Mouse (Mus musculus): ENCODE results near the gene Ccdc97.

Ccdc97 gene

GRCm38 (mm10) chr7:25720760-25721159, 1.9 kb upstream of the Ccdc97 start:
- no peak for DNase-seq (ENCODE audit: low spot score)

- peak; percentile 72 for DNase-seq (ENCODE audit: low spot score)
These were observed 1.1 kb upstream of the Ccdc97 start for GRCm38 (mm10) chr7:25719761-25720610.

GRCm38 (mm10) chr7:25717478-25717877, 1.4 kb downstream of the Ccdc97 start:
- no peak for DNase-seq (ENCODE audit: low spot score)

DNA sequence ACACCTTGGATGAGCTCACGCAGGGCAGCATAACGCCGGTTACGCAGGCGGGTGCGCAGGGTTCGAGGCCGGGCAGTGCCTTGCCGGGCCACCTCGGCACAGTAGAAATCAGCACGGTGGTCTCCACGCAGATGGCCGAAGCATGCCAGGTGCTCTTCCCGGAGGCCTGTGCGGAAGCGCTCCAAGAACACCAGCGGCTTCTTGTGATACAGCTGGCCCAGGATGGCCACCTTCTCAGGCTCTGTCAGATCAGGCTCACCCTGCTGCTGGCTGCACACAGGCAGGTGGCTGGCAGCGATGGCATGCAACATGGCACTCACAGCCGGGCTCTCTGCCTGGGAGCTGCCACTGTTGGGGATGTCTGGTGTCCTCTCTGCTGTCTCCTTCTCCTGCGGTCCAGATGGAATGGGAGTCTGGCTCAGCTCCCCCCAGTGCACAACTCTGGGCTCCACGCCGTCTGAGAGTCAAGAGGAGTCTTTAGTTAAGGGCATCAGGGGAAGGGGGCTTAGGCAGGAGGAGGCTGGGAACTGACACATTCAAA, 3.1 kb downstream of the Ccdc97 start:
- DNase-seq (ENCODE audit: low spot score) = no peak

DNA sequence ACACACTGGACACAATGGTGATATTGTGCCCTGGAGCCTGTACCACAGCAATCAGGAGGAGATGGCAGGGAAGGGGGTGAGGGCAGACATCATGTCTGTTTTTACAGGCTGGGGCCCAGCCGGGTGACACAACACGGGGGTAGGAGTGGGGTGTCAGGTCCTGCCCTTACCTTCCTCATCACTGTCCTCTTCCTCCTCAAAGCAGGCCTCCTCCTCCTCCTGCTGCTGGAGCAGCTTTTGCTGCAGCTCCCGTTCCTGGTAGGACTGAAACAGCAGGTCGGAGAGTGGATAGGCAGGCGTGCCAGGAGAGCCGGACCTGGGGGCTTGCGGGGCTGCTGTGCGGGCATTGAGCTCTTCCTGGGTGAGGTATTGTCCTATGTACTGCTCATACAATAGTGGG, 4.3 kb downstream of the Ccdc97 start:
- DNase-seq (ENCODE audit: low spot score) = no peak

DNA sequence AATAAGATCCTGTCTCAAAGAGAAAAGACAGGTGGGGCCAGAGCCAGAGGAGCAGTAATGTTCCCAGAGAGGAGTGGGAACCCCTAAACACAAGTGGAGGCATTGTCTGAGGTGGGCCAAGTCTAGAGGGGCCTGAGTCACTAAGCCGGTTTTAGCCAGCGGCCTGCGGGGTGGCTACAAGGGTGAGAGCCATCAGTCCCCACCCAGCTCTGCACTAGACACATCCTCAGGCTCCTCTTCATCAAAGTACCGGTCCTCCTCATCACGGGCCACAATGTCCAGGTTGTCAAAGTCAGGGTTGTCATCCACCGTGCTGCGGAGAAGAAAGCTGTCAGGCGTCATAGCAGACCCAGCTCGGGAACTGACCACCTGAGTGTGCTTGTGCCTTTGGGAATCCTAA, 6.1 kb downstream of the Ccdc97 start:
- DNase-seq (ENCODE audit: low spot score) = no peak

DNA sequence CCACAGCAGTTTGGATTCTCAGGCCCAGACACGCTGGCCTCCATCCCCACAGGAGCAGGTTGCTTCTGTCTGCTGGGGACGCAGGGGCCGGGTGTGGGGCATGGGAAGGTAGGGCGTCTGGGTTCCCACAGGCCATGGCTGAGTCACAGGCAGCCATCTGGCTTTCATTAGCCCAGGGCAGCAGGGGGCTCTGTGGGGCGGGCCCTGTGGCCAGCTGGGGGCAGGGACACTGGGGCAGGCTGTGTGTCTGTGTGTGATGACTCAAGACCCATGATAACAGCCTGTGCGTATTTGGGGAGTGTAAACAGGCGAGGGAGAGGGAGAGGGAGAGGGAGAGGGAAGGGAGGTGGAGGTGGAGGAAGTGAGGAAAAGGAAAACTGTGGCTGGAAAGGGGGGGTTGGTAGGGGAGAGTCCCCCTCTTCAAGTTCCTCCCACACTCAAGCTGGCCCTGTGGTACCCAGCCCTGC, 7.1 kb downstream of the Ccdc97 start:
- DNase-seq (ENCODE audit: low spot score) = no peak

DNA sequence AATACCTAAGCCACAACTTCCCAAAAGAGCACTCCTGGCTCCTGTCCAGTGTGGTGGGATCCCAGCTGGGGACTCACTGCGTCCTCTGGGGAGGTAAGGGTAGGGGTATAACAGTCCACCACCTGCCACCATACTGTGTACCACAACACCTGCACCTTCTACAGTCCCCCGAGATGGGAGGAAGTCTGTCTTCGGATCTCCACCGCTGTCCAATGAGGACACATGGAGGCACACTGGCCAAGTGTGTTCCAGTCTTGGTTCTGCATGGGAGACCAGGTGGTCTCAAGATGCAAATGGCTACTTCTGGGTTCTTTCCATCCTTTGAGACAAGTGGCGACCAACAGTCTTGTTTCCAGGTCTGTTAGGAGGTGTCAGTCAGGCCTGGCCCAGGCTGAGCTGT, 7.7 kb downstream of the Ccdc97 start:
- DNase-seq (ENCODE audit: low spot score) = no peak

DNA sequence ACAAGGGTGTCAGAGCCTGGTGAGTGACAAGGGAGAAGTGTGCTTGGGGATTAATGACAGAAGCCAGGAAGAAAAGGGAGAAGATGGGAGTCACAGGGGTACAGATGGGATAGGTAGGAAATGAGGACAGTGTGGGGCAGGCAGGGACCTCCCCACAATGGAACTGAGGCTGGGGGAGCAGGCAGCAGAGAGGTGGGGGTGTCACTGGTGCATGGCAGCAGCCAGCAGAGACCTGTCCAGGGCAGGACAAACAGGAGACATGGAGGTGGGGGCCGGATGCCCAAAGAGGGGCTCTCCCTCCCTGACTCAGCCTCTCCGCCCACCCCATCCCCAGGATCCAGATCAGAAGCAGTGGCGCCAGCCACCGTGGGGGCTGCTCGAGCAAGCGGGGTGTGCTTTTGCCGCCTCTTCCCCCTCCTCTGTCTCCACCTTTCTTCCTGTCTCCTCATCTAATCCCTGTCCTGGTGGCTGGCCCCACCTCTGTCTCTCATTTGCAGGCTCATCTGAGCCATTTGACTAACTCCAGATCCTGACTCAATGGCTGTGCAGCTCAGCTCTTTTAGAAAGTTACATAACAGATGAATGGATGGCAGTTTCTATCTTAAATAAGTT, 8.3 kb downstream of the Ccdc97 start:
- DNase-seq (ENCODE audit: low spot score) = no peak

DNA sequence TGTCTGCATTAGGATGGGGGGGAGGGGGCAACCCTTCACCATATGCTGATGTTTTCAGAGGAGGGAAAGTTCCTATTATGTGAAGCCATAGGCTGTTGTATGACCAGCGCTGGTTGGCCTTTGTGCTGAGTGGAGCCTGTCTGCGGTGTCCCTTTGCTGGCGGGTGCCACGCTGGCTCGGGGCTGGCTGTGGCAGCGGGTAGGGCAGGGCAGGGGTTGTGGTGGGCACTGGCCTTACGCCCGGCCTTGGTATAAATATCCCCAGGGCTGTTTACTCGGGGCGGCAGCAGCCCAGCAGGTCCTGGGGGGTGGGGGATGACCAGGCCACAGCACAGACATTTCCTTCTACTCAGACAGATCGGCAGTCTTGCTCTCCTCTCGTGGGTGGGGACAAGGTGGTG, 8.9 kb downstream of the Ccdc97 start:
- DNase-seq (ENCODE audit: low spot score) = no peak

GRCm38 (mm10) chr7:25707581-25708292, 11.2 kb downstream of the Ccdc97 start:
- no peak for DNase-seq (ENCODE audit: low spot score)

DNA sequence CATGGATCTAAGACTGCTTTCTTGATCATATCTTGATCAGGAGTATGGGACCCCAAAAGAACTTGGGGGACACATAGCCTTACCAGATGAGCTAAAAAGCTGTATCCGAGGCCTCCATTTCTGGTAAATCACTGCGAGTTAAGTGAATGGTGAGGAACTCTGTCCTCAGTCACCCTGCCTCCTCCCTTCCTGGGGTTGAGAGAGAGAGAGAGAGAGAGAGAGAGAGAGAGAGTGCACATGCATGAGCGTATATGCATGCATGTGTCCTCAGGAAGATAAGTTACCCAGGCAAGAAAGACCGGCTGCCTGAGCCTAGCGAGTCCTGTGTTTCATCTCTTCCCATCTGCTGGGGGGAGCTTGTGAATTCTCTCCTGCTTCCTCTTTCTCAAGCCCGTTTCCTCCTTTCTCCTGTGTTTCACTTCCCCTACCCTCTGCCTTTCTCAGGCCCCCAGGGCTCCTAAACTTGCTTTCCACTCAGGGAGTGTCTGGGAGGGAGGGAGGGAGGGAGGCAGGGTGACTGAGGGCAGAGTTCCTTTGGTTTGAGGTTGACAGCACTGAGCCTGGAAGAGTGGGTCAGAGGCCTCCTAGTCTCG, 12.2 kb downstream of the Ccdc97 start:
- no peak for DNase-seq (ENCODE audit: low spot score)

DNA sequence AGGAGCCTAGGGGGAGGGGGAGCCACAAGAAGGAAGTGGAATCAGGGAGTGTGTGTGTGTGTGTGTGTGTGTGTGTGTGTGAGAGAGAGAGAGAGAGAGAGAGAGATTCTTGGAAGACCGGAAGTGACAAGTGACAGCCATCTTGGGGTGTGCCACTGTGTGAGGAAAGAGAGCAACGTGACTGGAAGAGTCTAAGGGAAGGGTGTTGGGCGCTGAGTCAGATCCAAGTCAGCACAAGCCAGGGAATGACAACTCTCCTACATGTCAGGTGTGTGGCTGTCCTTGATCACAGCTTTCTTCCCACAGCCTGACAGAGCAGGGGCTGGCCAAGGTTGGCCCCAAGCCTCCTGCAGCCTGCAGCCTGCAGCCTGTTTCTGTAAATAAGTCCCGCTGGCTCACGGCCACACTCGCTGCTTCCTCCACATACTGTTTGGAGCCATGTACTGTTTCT, 13.1 kb downstream of the Ccdc97 start:
- DNase-seq (ENCODE audit: low spot score) = no peak

GRCm38 (mm10) chr7:25704716-25705364, 14.0 kb downstream of the Ccdc97 start:
- DNase-seq (ENCODE audit: low spot score) = no peak

- no peak for DNase-seq (ENCODE audit: low spot score)
These were observed 14.9 kb downstream of the Ccdc97 start for GRCm38 (mm10) chr7:25703793-25704494.

- DNase-seq (ENCODE audit: low spot score) = no peak
These were observed 16.5 kb downstream of the Ccdc97 start for GRCm38 (mm10) chr7:25702350-25702749.

GRCm38 (mm10) chr7:25700732-25701131, 18.2 kb downstream of the Ccdc97 start:
- DNase-seq (ENCODE audit: low spot score) = no peak

DNA sequence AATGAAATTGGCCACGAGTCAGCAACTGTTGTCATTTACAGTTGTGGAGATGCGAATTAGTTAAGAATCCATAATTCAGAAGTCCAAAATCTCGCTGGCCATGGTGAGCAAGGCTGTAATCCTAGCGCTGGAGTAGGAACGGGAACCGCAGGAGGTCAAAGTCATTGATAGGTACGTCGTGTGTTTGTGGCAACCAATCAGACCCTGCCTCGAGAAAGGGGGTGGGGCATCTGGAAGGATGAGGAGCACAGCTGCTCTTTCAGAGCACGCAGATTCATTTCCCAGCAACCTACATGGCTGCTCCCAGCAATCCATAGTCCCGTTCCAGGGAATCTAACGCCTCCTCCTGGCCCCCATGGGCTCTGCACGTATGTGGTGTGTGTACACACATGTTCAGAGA, 19.0 kb downstream of the Ccdc97 start:
- no peak for DNase-seq (ENCODE audit: low spot score)

- DNase-seq (ENCODE audit: low spot score) = no peak
These were observed 24.8 kb downstream of the Ccdc97 start for GRCm38 (mm10) chr7:25694104-25694503.

DNA sequence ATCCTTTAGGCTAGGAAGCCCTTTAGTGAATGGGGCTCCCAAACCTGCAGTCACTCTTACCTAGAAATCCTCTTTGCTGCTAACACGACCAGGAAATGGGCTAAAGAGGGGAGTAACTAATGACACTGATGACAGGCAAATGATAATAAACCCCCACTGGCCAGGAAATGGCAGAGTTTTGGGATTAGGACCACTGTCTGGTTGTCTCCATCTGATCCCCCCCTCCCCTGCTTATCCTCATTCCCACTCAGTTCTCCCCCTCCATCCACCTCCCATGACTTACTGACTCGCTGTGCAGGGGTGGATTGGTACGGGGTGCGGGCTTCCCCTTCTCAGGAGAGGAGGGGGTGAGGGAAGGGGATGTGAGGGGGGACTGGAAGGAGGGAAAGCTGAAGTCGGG, 28.8 kb downstream of the Ccdc97 start:
- DNase-seq (ENCODE audit: low spot score) = no peak

DNA sequence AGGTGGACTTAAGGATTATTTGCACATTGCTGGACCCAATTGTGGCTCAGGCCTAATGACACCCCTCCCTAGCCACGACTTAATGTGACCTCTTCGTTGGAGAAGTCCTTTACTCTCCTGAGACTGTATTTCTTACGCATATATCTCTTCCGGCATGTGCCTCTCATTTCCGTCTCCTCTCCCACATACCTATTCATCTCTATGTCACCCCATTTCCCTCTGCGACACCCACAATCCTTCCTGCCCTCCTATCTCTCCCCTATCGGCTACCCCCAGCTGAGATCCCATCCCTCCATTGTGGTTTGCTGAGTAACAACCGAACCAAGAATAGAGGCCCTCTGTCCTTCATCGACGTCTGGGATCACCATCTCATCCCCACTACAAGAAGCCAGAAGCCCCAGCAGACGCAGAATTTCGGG, 29.3 kb downstream of the Ccdc97 start:
- no peak for DNase-seq (ENCODE audit: low spot score)
